Mouse (Mus musculus) 3134 (cell line): ENCODE results near the gene Atp6v0b.

ENCODE experiments used
- DNase-seq: peaks from one replicate; pipeline ENCODE4 v3.0.0-alpha.2; 2011; ENCODE audit warnings: low spot score; ENCODE audit not compliant: insufficient read length; ENCODE audit errors: extremely low read depth

Atp6v0b gene

GRCm38 (mm10) chr4:117887133-117887532 is at the start of gene Atp6v0b:
Atp6v0b (minus strand) TSS chr4:117887333.
- DNase-seq: peak; percentile 86

GRCm38 (mm10) chr4:117934081-117934480 is 46.9 kb upstream of the Atp6v0b start:
- peak; percentile 58 for DNase-seq

- peak; percentile 74 for DNase-seq
Measured at GRCm38 (mm10) chr4:117933248-117933647, 46.1 kb upstream of the Atp6v0b start.

GRCm38 (mm10) chr4:117929391-117929881 is 42.3 kb upstream of the Atp6v0b start, which contains the start of gene Artn:
Artn (minus strand) TSS chr4:117929763.
- DNase-seq: peak; percentile 73

GRCm38 (mm10) chr4:117928699-117929241 is 41.6 kb upstream of the Atp6v0b start:
- DNase-seq: peak; percentile 70

GRCm38 (mm10) chr4:117928234-117928633 is 41.1 kb upstream of the Atp6v0b start:
- peak; percentile 41 for DNase-seq

DNA sequence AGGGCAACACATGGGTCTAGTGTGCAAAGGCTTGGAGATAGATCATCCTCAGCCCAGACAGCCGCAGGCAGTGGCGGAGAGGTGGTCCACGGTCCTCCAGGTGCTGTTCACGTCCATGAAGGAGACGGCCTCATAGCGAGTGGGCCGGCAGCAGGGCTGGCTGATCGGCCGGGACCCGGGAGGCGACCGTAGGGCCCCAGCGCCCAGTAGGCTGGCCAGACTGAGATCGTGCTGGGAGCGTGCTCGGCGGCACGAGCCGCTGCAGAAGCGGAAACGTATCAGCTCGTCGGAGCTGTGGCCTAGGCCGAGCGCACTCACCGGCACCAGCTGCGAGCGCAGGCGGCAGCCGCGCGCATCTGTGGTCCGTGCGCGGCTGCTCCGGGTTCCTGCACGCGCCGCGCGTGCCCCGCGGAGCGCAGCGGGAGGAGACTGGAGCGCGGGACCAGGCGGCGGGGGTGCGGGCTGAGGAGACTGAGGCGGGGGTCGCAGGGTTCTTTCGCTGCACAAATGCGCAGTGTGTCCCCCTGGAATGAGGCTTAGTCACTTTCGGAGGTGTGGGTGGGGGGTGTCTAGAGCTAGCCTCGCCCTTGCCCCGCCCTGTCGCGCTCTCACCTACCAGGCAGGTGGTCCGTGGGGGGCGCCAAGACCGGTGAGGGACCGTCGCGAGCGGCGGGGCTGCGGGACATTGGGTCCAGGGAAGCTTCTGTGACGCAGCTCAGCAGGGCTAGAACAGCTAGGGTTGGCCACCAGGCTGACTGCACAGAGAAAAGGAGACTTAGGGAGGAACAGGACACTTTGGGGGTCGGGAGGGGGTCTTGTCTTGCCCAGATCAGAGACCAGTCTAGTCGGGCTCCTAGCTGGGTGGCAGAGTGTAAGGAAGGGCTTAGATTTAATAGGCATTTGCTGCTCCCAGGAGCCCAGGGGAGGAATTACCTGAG is 39.7 kb upstream of the Atp6v0b start:
- no peak for DNase-seq

DNA sequence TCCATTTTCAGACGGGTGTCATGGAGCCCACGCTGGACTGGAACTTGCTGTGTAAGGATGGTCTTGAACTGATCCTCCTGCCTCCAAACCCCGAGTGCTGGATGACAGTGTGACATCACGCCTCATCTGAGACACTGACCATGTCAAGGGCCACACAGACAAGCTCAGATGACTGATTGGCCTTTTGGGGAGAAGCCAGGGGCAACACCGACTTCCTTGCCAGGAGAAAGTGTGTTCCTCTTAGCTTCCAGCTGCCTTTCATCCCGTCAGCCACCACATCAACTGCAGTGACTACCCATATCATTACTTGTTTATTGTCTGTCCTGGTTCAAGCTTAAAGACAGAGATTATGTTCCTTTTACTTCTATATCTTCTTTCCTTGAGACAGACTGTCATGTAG is 37.8 kb upstream of the Atp6v0b start:
- DNase-seq: no peak

GRCm38 (mm10) chr4:117923450-117923849 is 36.3 kb upstream of the Atp6v0b start:
- DNase-seq: no peak

DNA sequence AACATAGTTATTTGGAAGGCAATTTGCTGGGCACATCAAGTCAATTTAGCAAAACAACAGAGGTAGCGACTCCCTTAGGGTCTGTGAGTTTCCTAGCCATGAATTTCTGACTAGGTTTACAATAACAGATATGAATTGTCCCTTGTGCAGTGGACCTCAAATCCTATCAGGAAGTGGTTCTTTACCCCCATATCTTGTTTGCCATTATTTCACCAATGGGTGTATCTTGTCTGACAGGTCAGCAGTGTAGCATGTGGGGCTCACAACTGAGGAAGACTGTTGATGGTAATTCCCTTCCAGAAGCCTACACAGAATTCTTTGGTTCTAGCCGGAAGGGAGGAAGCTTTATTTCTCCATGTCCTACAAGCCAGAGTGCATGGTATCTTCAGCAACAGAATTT is 34.2 kb upstream of the Atp6v0b start:
- DNase-seq: no peak

DNA sequence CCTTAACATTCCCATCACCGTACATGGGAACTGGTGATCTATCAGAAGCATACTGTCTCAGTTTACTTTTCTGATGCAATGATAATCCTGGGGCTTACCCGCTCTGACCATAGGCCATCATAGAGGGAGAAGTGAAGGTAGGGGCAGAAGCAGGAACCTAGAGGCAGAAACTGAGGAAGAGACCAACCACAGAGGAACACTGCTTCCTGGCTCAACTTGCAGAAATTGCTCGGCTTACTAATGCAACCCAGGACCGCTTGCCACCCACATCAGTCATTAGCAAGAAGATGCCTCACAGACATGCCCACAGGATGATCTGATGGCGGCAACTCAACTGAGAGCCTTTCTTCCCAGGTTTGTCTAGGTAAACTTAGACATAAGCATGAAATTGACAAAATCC is 31.6 kb upstream of the Atp6v0b start:
- no peak for DNase-seq

DNA sequence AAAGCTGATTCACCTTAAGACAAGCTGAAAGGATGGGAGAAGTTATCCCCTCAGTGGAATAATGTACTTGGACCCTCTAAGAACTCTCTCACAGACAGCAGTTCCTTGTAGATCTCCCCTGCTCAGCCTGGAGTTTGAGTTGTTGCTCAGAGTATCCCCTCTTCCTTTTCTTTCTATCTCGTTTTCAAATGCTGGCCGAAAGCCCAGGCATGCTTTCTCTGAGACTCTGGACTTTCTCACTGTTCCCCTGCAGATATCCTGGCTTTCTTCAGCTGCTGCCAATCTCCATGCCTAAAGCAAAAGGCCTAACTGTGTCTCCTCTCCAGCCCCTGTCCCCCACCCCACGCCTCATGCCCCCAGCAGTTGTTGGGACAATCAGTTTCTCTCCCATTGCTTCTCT is 31.1 kb upstream of the Atp6v0b start:
- DNase-seq: no peak

- DNase-seq: no peak
Measured at GRCm38 (mm10) chr4:117917847-117918246, 30.7 kb upstream of the Atp6v0b start.

GRCm38 (mm10) chr4:117917402-117917801 is 30.3 kb upstream of the Atp6v0b start:
- DNase-seq: no peak

DNA sequence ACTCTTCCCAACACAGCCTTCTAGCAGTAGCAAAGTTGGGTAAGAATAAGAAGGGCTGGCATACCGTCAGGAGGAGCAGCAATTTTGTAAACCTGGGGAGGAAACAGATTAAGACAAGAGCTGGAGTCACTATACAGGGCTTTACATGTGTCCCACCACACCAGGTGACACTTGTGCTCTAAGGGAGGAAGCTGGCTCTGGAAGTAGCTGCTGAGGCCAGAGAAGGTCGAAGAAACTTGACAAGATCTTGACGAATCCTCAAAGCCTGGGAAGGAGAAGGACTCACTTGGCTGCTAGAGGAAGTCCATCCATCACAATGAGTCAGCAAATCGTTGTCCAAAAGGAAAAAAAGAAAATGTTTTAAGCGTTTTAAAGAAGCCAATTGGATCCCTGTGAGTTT is 29.3 kb upstream of the Atp6v0b start:
- no peak for DNase-seq

- DNase-seq: no peak
Measured at GRCm38 (mm10) chr4:117915489-117916105, 28.5 kb upstream of the Atp6v0b start.

DNA sequence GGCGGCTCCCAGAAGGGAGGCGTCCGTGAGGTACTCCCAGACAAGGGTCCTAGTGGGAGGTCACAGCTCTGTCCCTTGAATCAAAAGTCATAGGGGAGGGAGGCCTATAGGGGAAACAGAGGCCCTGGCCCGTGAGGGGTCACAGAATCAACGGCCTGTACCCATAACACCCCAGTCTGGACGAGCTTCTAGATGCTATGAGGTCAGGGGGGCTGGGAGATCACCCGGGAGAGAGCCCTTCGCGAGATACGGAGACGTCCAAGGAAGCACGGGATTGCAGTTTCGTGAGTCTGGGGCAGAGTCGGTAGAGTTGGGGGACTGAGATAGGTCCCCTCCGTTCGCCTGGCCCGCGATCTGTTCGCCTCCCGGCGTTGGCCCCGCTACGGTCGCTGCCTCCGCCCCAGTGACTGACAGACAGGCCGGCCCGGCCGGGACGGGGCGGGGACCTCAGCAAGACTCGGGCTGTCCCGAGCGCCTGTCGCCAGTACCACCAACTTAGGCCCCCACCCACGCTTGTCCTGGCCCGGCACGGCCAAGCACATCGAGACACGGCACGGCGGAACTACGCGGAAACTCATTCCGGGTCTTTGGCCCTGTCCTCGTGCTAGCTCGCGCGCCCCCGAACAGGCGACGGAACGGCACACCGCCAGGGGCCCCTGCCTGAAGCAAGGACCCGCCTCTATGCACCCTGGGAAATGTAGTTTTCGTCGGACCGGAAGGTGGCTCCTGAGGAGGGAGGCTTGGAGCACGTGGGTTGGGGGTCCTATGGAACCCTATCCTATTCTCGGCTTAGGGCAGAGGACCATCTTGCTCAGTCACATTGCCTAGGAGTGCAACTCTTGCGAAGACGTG is 27.7 kb upstream of the Atp6v0b start, which contains the start of gene Ipo13:
Gene Ipo13, minus strand, starts transcription at position 409 of the 852 bp plus-strand sequence.
- peak; percentile 95 for DNase-seq

DNA sequence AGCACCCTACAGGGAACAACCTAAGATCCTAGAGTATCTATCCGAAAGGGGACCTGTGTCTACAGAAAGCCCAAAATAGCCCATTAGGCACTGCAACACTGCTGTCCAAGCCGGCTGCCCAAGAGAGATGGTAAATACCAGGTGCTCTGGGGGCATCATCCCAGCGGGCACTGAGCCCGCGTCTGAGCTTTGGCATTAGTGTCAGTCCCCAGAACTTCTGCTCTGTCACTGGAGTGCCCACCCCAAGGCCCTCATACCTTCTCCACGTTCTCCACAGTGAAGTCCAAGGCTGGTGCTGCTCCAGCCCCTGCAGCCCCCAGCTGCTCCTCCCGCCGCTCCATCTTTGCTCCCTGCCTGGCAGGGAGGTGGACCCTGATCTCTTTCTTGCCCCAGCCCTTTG is 26.9 kb upstream of the Atp6v0b start:
- DNase-seq: peak; percentile 41

- no peak for DNase-seq
Measured at GRCm38 (mm10) chr4:117913421-117913820, 26.3 kb upstream of the Atp6v0b start.

GRCm38 (mm10) chr4:117912685-117913273 is 25.6 kb upstream of the Atp6v0b start:
- no peak for DNase-seq
